In genomic region chr4:82806176-82806757, GRCm38 (mm10) we compare ENCODE assay signal across 13 mouse cellular contexts. TPM values are rescaled to one million over a fixed set of nuclear protein-coding genes. Genes with fewer than 3 reads are reported as not detected.
DNase-seq lines count a peak whose midpoint lies in the region; ATAC-seq and TF ChIP-seq lines count a peak whose summit lies in the region.
"Had no signal": no experiment of that assay in that cellular context is flagged by ENCODE, and none has a peak within 500 bp of the region (broad histone marks: within the 10 kb centered on the region; RNA-seq: fewer than 3 reads in every experiment).

No protein-coding gene starts in this region.

- H3K9me3 ChIP-seq in forebrain, postnatal 0 days (ENCODE audit: low read length): no peaks in the 10 kb centered on the region
- no peaks in the 10 kb centered on the region for H3K9me3 ChIP-seq in liver, embryonic 12.5 days (replicated peaks)

- no peaks in the 10 kb centered on the region for H3K27me3 ChIP-seq in forebrain, postnatal 0 days (ENCODE audit: insufficient read depth, low read length)
- H3K27me3 ChIP-seq in liver, embryonic 12.5 days (replicated peaks): no peaks in the 10 kb centered on the region

- H3K4me3 ChIP-seq in forebrain, postnatal 0 days (ENCODE audit: low read depth, low read length): no peak overlapping the region
- H3K4me3 ChIP-seq in liver, embryonic 12.5 days: no peak overlapping the region

- ATAC-seq in forebrain, postnatal 0 days: peak; percentile 58; the same call in 1 of the 2 replicates
- ATAC-seq in liver, embryonic 12.5 days: no peak

- H3K27ac ChIP-seq in forebrain, postnatal 0 days (ENCODE audit: low read depth, low read length): no peak overlapping the region
- H3K27ac ChIP-seq in liver, embryonic 12.5 days: no peak overlapping the region
- H3K27ac ChIP-seq: liver, embryonic 14.5 days had no signal

- H3K4me2 ChIP-seq in forebrain, postnatal 0 days (ENCODE audit: low read depth): no peak overlapping the region
- H3K4me2 ChIP-seq in liver, embryonic 12.5 days: no peak overlapping the region

- peak; percentile 26 to 34 for DNase-seq in frontal cortex, postnatal 36 days (ENCODE audit: low spot score in 2 of 2)
- no peak for DNase-seq in frontal cortex, postnatal 10 days (ENCODE audit: low spot score in 2 of 2)
- peak; percentile 30 for DNase-seq in brain, embryonic 18.5 days (ENCODE audit: low read depth, low spot score)
- DNase-seq in forebrain, postnatal 0 days: peak; percentile 53
- DNase-seq in layer of hippocampus, postnatal 10 days (ENCODE audit: low spot score in 2 of 2): peak; percentile 29 to 42
- no peak for DNase-seq in ovary, postnatal 14 days (ENCODE audit: low spot score)
- DNase-seq in yolk sac, embryonic 10.5 days (ENCODE audit: low spot score): no peak
- DNase-seq: adrenal gland, adult 2 months; heart, adult 18-20 months; kidney, adult 8-10 months; thymus, adult 18-20 months had no signal

- WGBS in forebrain, postnatal 0 days: 32% methylated on average over 10 of the region's 10 CpGs
- 86% methylated on average over 10 of the region's 10 CpGs for WGBS in liver, embryonic 12.5 days (ENCODE audit: insufficient replicate concordance)

- H3K36me3 ChIP-seq in forebrain, postnatal 0 days (ENCODE audit: insufficient read depth): no peaks in the 10 kb centered on the region
- H3K36me3 ChIP-seq in liver, embryonic 12.5 days: peaks cover 6% of the 10 kb centered on the region; the same call in 1 of the 2 replicates

- H3K4me1 ChIP-seq in forebrain, postnatal 0 days (ENCODE audit: insufficient read depth): no peaks in the 10 kb centered on the region
- no peaks in the 10 kb centered on the region for H3K4me1 ChIP-seq in liver, embryonic 12.5 days

- TF ChIP-seq CTCF in forebrain, postnatal 0 days (IDR thresholded peaks at IDR 0.05; ENCODE audit: low read depth): no peak

- H3K9ac ChIP-seq in forebrain, postnatal 0 days: no peak overlapping the region
- no peak overlapping the region for H3K9ac ChIP-seq in liver, embryonic 12.5 days
- H3K9ac ChIP-seq: liver, embryonic 14.5 days had no signal

RNA-seq across cellular contexts. Expression of gene Zdhhc21, which starts 53.5 kb away (rescaled TPM):
- total RNA-seq in forebrain, postnatal 0 days (2014; rRNA removed): 31.6 and 39.6 TPM in 2 replicates
- polyA plus RNA-seq in forebrain, postnatal 0 days (2015; fragmentation: Nextera tagmentation; extraction: Ambion mirVana): 6.2 and 11.9 TPM in 2 replicates
- 10 to 100 TPM; 43.7 to 49.6 TPM for total RNA-seq in layer of hippocampus, postnatal 10 days (2021)
- polyA plus RNA-seq in liver, embryonic 12.5 days (2016; fragmentation: Nextera tagmentation; extraction: Ambion mirVana): 7.4 and 8.1 TPM in 2 replicates

Comparison
In these comparisons a context has a peak if more than half of its experiments do, and no peak if none do; other contexts are left out.
1. DNase-seq: peak in frontal cortex, postnatal 36 days (2 of 2), brain, embryonic 18.5 days (single experiment), forebrain, postnatal 0 days (single experiment) and layer of hippocampus, postnatal 10 days (2 of 2); none in frontal cortex, postnatal 10 days (0 of 2), ovary, postnatal 14 days (single experiment) and yolk sac, embryonic 10.5 days (single experiment).